ENCODE assay signal across 8 mouse cellular contexts in the genomic region with DNA sequence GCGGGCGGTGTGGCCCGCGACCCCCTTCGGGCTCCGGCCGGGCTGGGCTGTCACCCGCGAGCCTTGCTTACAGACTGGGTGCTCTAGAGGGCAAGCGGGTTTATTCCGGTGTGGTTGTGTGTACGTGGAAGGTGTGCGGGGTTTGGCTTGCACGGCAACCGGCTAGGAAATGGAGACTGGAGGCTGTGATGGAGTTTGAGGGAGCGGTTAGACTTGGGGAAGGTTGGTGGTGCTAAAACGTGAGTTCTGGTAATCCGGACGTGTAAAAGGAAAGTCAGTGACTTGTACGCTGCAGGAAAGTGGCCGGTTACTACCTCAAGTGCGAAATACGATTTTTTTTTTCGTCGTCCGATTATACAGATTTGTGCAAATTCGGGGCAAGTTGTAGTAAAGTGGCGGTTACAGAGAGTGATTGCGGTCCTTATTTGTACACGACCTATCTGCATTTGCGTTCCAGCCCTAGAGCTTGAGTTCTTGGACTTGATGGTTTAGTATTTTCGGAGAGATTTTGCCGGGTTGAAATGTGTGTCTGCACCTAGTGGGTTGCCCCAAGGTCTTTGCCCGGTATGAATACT. TPM values are rescaled to one million over a fixed set of nuclear protein-coding genes. Genes with fewer than 3 reads are reported as not detected.
DNase-seq lines count a peak whose midpoint lies in the region; ATAC-seq and TF ChIP-seq lines count a peak whose summit lies in the region.

No protein-coding gene starts in this region.

- H3K27me3 ChIP-seq in liver, adult 2 months (ENCODE audit: control insufficient read depth, insufficient read depth, low read length) = no peaks in the 10 kb centered on the region
- H3K27me3 ChIP-seq in forebrain, postnatal 0 days (ENCODE audit: insufficient read depth, low read length) = no peaks in the 10 kb centered on the region
- no peaks in the 10 kb centered on the region for H3K27me3 ChIP-seq in limb, embryonic 12.5 days
- no peaks in the 10 kb centered on the region for H3K27me3 ChIP-seq in neural tube, embryonic 11.5 days (ENCODE audit: control insufficient read depth, insufficient read depth, low read length)

- no peak for TF ChIP-seq POLR2A in liver, adult 2 months (IDR thresholded peaks at IDR 0.05; ENCODE audit: extremely low read depth, insufficient read depth, low read length)

- H3K4me2 ChIP-seq in forebrain, postnatal 0 days (ENCODE audit: low read depth) = peak overlapping the region; percentile 72
- H3K4me2 ChIP-seq in limb, embryonic 12.5 days = peak overlapping the region; percentile 95
- peak overlapping the region; percentile 90 for H3K4me2 ChIP-seq in neural tube, embryonic 11.5 days (ENCODE audit: low read depth)

- peaks cover 15% of the 10 kb centered on the region; the same call in 1 of the 2 replicates for H3K79me2 ChIP-seq in liver, adult 2 months (ENCODE audit: control insufficient read depth, insufficient read depth, low read length)

- H3K9ac ChIP-seq in liver, adult 2 months (ENCODE audit: low read depth, low read length) = peak overlapping the region; percentile 85
- H3K9ac ChIP-seq in forebrain, postnatal 0 days = peak overlapping the region; percentile 96
- peak overlapping the region; percentile 97 for H3K9ac ChIP-seq in limb, embryonic 12.5 days (replicated peaks)
- peak overlapping the region; percentile 91 for H3K9ac ChIP-seq in neural tube, embryonic 11.5 days (ENCODE audit: low read length)

- peak overlapping the region; percentile 83 for H3K4me3 ChIP-seq in liver, adult 2 months (ENCODE audit: insufficient read depth, low read depth, low read length)
- peak overlapping the region; percentile 76 for H3K4me3 ChIP-seq in forebrain, postnatal 0 days (ENCODE audit: low read depth, low read length)
- peak overlapping the region; percentile 92 for H3K4me3 ChIP-seq in limb, embryonic 12.5 days (replicated peaks)
- peak overlapping the region; percentile 71 for H3K4me3 ChIP-seq in neural tube, embryonic 11.5 days (ENCODE audit: low read depth, low read length)

- peaks cover 7% of the 10 kb centered on the region for H3K4me1 ChIP-seq in liver, adult 2 months (ENCODE audit: control insufficient read depth, insufficient read depth, low read length)
- 0 out of 2 replicates have a peak, but pooled peaks cover 4% of the 10 kb centered on the region for H3K4me1 ChIP-seq in forebrain, postnatal 0 days (ENCODE audit: insufficient read depth)
- peaks cover 17% of the 10 kb centered on the region for H3K4me1 ChIP-seq in limb, embryonic 12.5 days (replicated peaks)
- peaks cover 8% of the 10 kb centered on the region; the same call in 1 of the 2 replicates for H3K4me1 ChIP-seq in neural tube, embryonic 11.5 days (ENCODE audit: control insufficient read depth, insufficient read depth, low read length)

- peak; percentile 26 for DNase-seq in liver, adult 2 months (ENCODE audit: extremely low read depth, low read depth, low spot score)
- DNase-seq in liver = no peak
- peak; percentile 58 for DNase-seq in forebrain, postnatal 0 days
- DNase-seq in neural tube, embryonic 11.5 days (ENCODE audit: low spot score) = no peak
- no peak for DNase-seq in thymus, postnatal 14 days
- DNase-seq in frontal cortex, postnatal 10 days (ENCODE audit: low spot score in 2 of 2) = no peak

- H3K36me3 ChIP-seq in liver, adult 2 months (ENCODE audit: control insufficient read depth, insufficient read depth, low read length) = peaks cover 42% of the 10 kb centered on the region
- H3K36me3 ChIP-seq in forebrain, postnatal 0 days (ENCODE audit: insufficient read depth) = peaks cover 33% of the 10 kb centered on the region
- peaks cover 43% of the 10 kb centered on the region for H3K36me3 ChIP-seq in limb, embryonic 12.5 days
- peaks cover 6% of the 10 kb centered on the region for H3K36me3 ChIP-seq in neural tube, embryonic 11.5 days (ENCODE audit: control insufficient read depth, insufficient read depth, low read length)

- no peaks in the 10 kb centered on the region for H3K9me3 ChIP-seq in forebrain, postnatal 0 days (ENCODE audit: low read length)
- no peaks in the 10 kb centered on the region for H3K9me3 ChIP-seq in limb, embryonic 12.5 days
- H3K9me3 ChIP-seq in neural tube, embryonic 11.5 days (ENCODE audit: control insufficient read depth, low read length) = no peaks in the 10 kb centered on the region

- ATAC-seq in activated CD4-positive, CD25-positive, alpha-beta regulatory T cell, adult 4 months = peak; percentile 10
- ATAC-seq in forebrain, postnatal 0 days = peak; percentile 32
- ATAC-seq in limb, embryonic 12.5 days (ENCODE audit: insufficient number of reproducible peaks, insufficient read depth, low FRiP score, low TSS enrichment, low read depth) = peak; percentile 20; the same call in 1 of the 2 replicates
- ATAC-seq in neural tube, embryonic 11.5 days (ENCODE audit: insufficient read depth, low FRiP score, low TSS enrichment) = peak; percentile 17; the same call in 1 of the 2 replicates

- H3K27ac ChIP-seq in liver, adult 2 months (replicated peaks; ENCODE audit: insufficient read depth, low read depth, low read length) = peak overlapping the region; percentile 63
- peak overlapping the region; percentile 91 for H3K27ac ChIP-seq in forebrain, postnatal 0 days (ENCODE audit: low read depth, low read length)
- H3K27ac ChIP-seq in limb, embryonic 12.5 days = peak overlapping the region; percentile 90
- H3K27ac ChIP-seq in neural tube, embryonic 11.5 days (ENCODE audit: low read depth, low read length) = peak overlapping the region; percentile 67; the same call in 1 of the 2 replicates

- TF ChIP-seq CTCF in liver, adult 2 months (IDR thresholded peaks at IDR 0.05; ENCODE audit: low read depth, low read length) = no peak
- no peak for TF ChIP-seq CTCF in forebrain, postnatal 0 days (IDR thresholded peaks at IDR 0.05; ENCODE audit: low read depth)

- WGBS in liver, adult 2 months = under 1% methylated on average over 34 of the region's 34 CpGs
- 1% methylated on average over 34 of the region's 34 CpGs for WGBS in forebrain, postnatal 0 days
- under 1% methylated on average over 34 of the region's 34 CpGs for WGBS in limb, embryonic 12.5 days
- WGBS in neural tube, embryonic 11.5 days = under 1% methylated on average over 34 of the region's 34 CpGs

RNA-seq across cellular contexts. Expression of gene Rpl31, which starts 0.7 kb away (rescaled TPM):
- 300 and 318 TPM in 2 replicates for total RNA-seq in liver, adult 2 months (2014; rRNA removed)
- 65.9 and 68.8 TPM in 2 replicates for polyA plus RNA-seq in liver, adult 2 months (2012; rRNA removed)
- polyA plus RNA-seq in activated CD4-positive, CD25-positive, alpha-beta regulatory T cell, adult 4 months (2017; shearing (Covaris generic)) = 100 to 1,000 TPM; 494 to 595 TPM
- 428 and 702 TPM in 2 replicates for total RNA-seq in forebrain, postnatal 0 days (2014; rRNA removed)
- polyA plus RNA-seq in forebrain, postnatal 0 days (2015; fragmentation: Nextera tagmentation; extraction: Ambion mirVana) = 365 and 471 TPM in 2 replicates
- 525 and 543 TPM in 2 replicates for polyA plus RNA-seq in limb, embryonic 12.5 days (2016; fragmentation: Nextera tagmentation; extraction: Ambion mirVana)
- 451 and 507 TPM in 2 replicates for polyA plus RNA-seq in neural tube, embryonic 11.5 days (2014; fragmentation: Nextera tagmentation; extraction: Ambion mirVana)

Comparison
In these comparisons a context has a peak if more than half of its experiments do, and no peak if none do; other contexts are left out.
1. DNase-seq: peak in liver, adult 2 months (single experiment) and forebrain, postnatal 0 days (single experiment); none in liver (single experiment), neural tube, embryonic 11.5 days (single experiment), thymus, postnatal 14 days (single experiment) and frontal cortex, postnatal 10 days (0 of 2).
2. Peak in every context shown above with its lines, with median percentiles within 50 percentile points of each other: H3K27ac ChIP-seq, H3K4me3 ChIP-seq, H3K9ac ChIP-seq, ATAC-seq and H3K4me2 ChIP-seq.